Mouse (Mus musculus) left cerebral cortex, postnatal 25 days (tissue): ENCODE measurements around the gene Proser2. TPM values are rescaled to one million over a fixed set of nuclear protein-coding genes. Genes with fewer than 3 reads are reported as not detected.
A peak's percentile ranks its signal among the peaks of the same experiment; 100 is the strongest.

Experiments
- DNase-seq, 2 experiments: peaks; one replicate each; pipeline ENCODE4 v3.0.0; 2022; ENCODE audit warnings: low spot score in 2 of 2, mixed read lengths in 1 of 2
- intact Hi-C: fragments of 180-260 bp; cut with DNase I; formaldehyde crosslinking; loops from one replicate; pipeline ENCODE4 v1.15.1; 2025
- total RNA-seq, 2 experiments: library from RNA; stranded (reverse); gene quantifications; 2 replicates each; pipeline ENCODE4 v1.2.3; 2021

Proser2 gene
- total RNA-seq, 2 experiments from 2014 or later, result 3.0 to 3.5 TPM

DNA sequence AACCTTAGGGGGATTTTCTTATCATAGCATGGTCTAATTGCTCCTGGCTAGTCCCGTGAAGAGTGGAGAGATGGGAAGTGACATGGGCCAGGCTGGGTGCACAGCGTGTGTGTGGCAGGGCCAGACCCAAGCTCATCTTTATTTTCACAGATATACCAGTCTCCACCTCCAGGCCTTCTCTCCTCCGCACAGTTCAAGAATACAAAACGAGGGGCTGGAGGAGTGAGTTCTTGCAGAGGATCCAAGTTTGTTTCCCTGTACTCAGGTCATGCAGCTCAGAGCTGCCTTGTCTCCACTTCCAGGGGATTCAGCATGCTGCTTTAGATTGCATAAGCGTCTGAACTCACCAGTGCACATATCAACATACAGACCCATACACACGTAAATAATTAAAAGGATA lies 47.4 kb downstream of the Proser2 start:
- DNase-seq, result peak in 1 of 2 experiments; percentile 18
- intact Hi-C loops, result no loop called here

DNA sequence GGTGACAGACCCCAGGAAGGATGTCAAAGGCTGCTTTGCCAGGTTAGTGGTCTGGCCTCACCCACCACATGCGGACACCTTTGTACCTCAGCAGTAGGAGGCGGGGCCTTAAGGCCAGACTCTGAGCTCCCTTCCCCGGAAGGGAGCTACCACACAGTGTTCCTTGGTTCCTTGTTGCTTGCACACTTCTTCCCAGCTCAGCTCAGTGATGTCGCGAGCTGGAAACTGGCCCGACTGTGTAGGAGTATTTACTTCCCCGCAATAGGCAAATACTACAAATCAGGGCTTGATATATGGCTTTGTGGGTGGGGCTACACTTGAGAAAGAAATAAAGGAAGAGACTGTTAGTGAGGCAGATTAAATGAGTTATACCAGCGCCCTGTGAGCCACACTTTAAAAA lies 48.9 kb downstream of the Proser2 start:
- intact Hi-C loops, result no loop called here
- DNase-seq, result no peak

- no peak for DNase-seq
- intact Hi-C loops, result no loop called here
Measured at GRCm38 (mm10) chr2:6080037-6080436, 50.0 kb downstream of the Proser2 start.

DNA sequence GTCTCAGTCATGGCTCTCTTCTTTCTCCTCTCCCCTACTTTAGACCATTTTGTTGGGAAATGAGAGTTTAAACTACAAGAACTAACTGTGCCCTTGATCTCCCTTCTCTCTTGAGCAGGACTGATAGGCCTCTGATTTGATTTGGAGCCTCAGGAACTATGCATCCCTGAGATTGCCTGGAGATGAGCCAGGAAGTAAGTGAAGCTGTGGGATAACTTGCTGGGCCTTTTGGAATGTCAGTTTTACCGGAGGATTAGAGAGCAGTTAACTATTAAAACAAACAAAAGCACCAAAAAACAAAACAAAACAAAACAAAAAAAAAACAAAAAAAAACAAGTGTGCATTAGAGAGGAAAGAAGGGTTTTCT lies 54.5 kb downstream of the Proser2 start:
- no peak for DNase-seq
- intact Hi-C loops, result no loop called here

GRCm38 (mm10) chr2:6074891-6075529 lies 55.0 kb downstream of the Proser2 start:
- no peak for DNase-seq
- intact Hi-C loops, result no loop called here

- no peak for DNase-seq
Measured at GRCm38 (mm10) chr2:6072685-6073260, 57.2 kb downstream of the Proser2 start.

DNA sequence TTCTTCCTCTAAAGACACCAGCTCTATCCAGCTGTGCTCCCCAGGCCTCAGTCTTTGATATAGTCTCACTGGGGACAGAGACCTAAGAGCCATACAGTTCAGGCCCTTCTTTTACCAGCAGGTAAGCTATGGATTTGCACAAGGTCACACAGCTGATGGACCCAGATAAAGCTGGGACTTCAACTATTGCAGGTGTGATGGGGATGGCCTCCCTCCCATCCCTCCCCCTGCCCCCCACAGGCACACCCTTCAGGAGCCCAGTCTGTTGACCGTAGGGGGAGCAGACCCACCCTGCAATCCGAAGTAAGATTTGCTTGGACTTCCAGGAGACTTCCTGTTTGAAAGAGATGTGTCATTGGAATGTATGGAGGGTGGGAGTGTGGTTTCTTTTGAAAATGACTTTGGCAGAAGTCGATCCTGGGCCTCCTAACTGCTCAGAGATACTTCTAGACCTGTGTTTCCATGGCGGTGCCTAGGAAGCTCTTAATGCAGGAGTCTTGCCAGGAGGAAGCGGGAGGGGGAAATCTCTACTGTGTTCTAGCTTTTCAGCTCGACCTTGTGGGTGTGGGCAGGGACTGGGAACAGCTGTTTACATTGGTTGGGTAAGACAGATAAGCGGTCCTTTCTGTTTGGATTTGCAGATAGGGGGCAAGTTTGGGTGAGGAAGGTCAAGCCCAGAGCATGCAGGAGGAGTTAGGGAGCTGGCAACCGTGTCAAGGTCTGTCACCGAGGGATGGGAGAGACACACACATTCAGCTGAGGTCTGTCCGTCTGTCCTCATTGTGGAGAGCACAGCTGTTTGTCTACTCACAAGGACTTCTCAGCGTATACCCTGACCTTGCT lies 58.2 kb downstream of the Proser2 start:
- DNase-seq, result no peak
- intact Hi-C loops, result no loop called here

More at GRCm38 (mm10) chr2:6072685-6073260, 57.2 kb downstream of the Proser2 start:
- intact Hi-C loops, result no loop called here

DNA sequence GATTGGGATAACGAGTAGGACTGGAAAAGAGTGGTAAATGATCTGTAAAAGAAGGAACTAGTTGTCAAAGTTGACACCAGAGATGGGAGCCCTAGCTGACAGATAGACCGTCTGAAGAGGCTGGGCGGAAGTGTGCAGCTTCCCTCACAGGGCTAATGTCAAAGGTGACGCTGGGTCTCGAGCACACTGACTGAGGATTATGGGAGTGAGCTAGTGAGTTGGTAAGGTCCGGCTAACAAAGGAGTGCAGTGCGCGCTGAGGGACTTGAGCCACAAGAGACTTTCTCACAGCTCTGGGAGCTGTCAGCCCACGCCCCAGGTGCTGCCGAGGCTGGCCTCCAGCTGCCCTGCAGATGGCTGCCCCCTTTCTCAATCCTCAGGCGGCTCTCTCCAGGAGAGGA lies 59.1 kb downstream of the Proser2 start:
- DNase-seq, result no peak
- intact Hi-C loops, result no loop called here

DNA sequence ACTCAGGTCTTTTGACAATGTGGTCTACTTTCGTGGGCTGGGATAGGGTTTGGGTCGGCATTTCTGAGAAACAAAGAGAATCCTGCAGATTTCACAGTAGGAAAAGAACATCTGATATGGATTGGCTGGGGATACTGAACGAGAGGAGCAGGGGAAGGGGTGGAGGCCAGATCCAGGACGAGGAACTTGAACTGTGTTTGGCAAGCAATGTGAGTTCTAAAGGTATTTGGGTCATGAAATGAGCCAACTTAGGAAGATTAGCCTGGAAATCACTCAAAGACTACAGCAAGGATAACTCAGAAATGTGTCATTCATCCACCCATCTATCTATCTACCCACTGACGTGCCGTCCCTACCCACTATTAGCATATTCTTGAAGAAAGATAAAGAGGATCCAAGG lies 62.7 kb downstream of the Proser2 start:
- intact Hi-C loops, result no loop called here
- DNase-seq, result no peak

GRCm38 (mm10) chr2:6060071-6060804 lies 69.8 kb downstream of the Proser2 start:
- intact Hi-C loops, result no loop called here

GRCm38 (mm10) chr2:6059291-6059690 lies 70.7 kb downstream of the Proser2 start:
- intact Hi-C loops, result no loop called here

More at GRCm38 (mm10) chr2:6060071-6060804, 69.8 kb downstream of the Proser2 start:
- no peak for DNase-seq

GRCm38 (mm10) chr2:6056518-6056917 lies 73.5 kb downstream of the Proser2 start:
- intact Hi-C loops, result no loop called here
- no peak for DNase-seq

More at GRCm38 (mm10) chr2:6059291-6059690, 70.7 kb downstream of the Proser2 start:
- no peak for DNase-seq

DNA sequence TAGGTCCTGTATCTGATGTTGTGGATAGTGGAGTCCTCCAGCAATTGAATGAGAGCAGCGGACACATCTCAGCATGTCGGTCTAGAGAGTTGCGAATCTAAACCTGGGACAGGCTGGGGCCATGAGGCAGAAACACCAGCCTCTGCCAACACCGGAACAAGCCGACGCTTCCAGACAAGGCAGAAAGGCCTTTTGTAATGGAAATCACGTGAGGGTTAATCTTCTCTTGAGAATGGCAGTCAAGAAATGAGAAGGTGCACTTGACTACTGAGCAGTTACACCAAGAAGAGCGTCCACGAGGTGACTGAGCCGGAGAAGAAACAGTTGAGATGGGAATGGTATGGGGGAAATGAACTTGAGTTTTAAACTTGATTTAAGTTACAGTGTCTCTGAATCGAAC lies 74.5 kb downstream of the Proser2 start:
- no peak for DNase-seq
- intact Hi-C loops, result no loop called here

DNA sequence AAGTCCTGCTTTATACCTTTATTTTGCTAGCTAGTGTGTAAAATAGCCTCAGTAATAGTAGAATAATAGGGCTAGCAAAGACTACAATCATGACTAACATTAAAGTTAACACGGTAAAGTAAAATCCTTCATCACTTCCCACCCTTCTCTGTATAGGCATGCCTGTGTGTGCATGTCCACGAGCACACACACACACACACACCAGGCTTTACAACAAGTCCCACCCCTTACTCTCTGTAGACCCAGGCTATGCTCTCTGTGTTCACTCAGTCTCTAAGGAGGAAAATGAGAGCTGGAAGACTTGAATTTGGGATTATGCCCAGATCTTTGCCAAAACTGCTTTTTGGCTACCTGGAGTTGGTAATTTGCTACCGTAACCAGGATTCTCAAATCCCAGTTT lies 81.0 kb downstream of the Proser2 start:
- intact Hi-C loops, result no loop called here

DNA sequence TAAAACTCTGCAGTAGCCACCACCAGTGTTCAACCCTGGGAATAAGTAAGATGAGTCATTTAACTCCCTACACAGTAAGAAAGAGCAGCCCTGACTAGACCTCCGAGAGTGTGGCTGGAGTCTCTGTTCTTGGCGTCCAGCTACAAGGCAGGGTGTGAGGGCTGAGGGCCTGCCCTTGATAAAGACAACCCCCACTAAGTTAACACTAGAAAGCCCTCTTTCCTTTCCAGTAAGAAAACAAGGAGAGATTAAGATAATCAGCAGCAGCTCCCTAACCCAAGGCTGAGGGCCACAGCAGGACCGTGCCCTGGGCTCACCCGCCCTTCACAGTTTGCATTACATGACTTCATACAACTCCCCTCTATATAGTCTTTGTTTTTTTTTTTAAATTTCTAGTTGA lies 81.4 kb downstream of the Proser2 start:
- no peak for DNase-seq

More for the DNA sequence above, 81.0 kb downstream of the Proser2 start:
- no peak for DNase-seq

More for the DNA sequence above, 81.4 kb downstream of the Proser2 start:
- intact Hi-C loops, result no loop called here

Other genes starting within 250 kb of the Proser2 start
- 100 to 1,000 TPM; 102 to 107 TPM for gene Sec61a2, start 234.8 kb downstream of the Proser2 start, total RNA-seq
- 1 to 10 TPM; 5.5 to 9.7 TPM for gene Dhtkd1, start 187.4 kb downstream of the Proser2 start, total RNA-seq
- gene Upf2, start 178.7 kb downstream of the Proser2 start, total RNA-seq, result 10 to 100 TPM; 32.2 to 38.0 TPM
- gene Echdc3, start 82.8 kb upstream of the Proser2 start, total RNA-seq, result 1 to 10 TPM in 1 of 2 experiments, under 1 TPM in 1; 0.76 to 1.1 TPM
- gene Usp6nl, start 192.5 kb upstream of the Proser2 start, total RNA-seq, result 10 to 100 TPM; 19.5 to 21.5 TPM